Mouse (Mus musculus) CH12.LX (cell line): ENCODE measurements at regions not wholly inside any gene's neighbourhood (a gene's known extent, or its start where the extent isn't known, plus 50 kb on each side); places are given as distances from the start of the nearest gene placed in this dataset.

Source experiments
- CTCF ChIP-seq, 2 experiments: IDR thresholded peaks in 1 of 2; conservative IDR thresholded peaks in 1 of 2; 2 replicates each; pipeline ENCODE4 v1.5.1; 2011 to 2012; ENCODE audit warnings: low read depth in 2 of 2, low read length in 2 of 2, improper control_type of control experiment in 1 of 2, inconsistent platforms in 1 of 2, mild to moderate bottlenecking in 1 of 2, moderate library complexity in 1 of 2
- MAFK ChIP-seq: IDR thresholded peaks from 2 replicates; pipeline ENCODE4 v1.6.1; 2011; ENCODE audit warnings: low read length, improper control_type of control experiment; ENCODE audit not compliant: insufficient replicate concordance
- NRF1 ChIP-seq: IDR thresholded peaks from 2 replicates; pipeline ENCODE4 v1.6.1; 2014; ENCODE audit warnings: low read depth, mild to moderate bottlenecking, inconsistent platforms, low read length, improper control_type of control experiment, moderate library complexity
- RAD21 ChIP-seq: IDR thresholded peaks from 2 replicates; pipeline ENCODE4 v1.6.1; 2011; ENCODE audit warnings: low read depth, mild to moderate bottlenecking, low read length, improper control_type of control experiment, moderate library complexity
- SMC3 ChIP-seq: IDR thresholded peaks from 2 replicates; pipeline ENCODE4 v1.6.1; 2011; ENCODE audit warnings: low read depth, low read length, improper control_type of control experiment
- USF2 ChIP-seq: conservative IDR thresholded peaks from 2 replicates; pipeline ENCODE4 v1.6.1; 2011; ENCODE audit warnings: low read depth, low read length, improper control_type of control experiment
- ZMIZ1 ChIP-seq: IDR thresholded peaks from 2 replicates; pipeline ENCODE4 v1.6.1; 2012; ENCODE audit warnings: low read depth, mild to moderate bottlenecking, inconsistent platforms, low read length, improper control_type of control experiment

- TF ChIP-seq SMC3: peak; percentile 75
- peak; percentile 79 for TF ChIP-seq RAD21
- TF ChIP-seq USF2: no peak
- TF ChIP-seq NRF1: no peak
- peak; percentile 46 to 81; a peak in 3 of 4 replicates for TF ChIP-seq CTCF (conservative IDR thresholded peaks at IDR 0.05 in 1 of 2, IDR thresholded peaks at IDR 0.05 in 1 of 2; ENCODE audit: low read depth in 2 of 2, low read length in 2 of 2)
- no peak for TF ChIP-seq MAFK
- TF ChIP-seq ZMIZ1: no peak
Observed at GRCm38 (mm10) chr7:137603039-137603438, 165.6 kb downstream of the Glrx3 start.
